Mouse (Mus musculus) hindbrain, embryonic 14.5 days (tissue): ENCODE measurements around the gene Msi2. TPM values are rescaled to one million over a fixed set of nuclear protein-coding genes. Genes with fewer than 3 reads are reported as not detected.

ENCODE experiments used
- ATAC-seq: fragments of 200-750 bp; cut with Nextera tagmentation; 2 replicates; pipeline ENCODE4 v1.8.0; 2017; ENCODE audit warnings: moderate number of reproducible peaks, mild to moderate bottlenecking, moderate TSS enrichment, moderate library complexity; ENCODE audit not compliant: low FRiP score
- DNase-seq: peaks from one replicate; pipeline ENCODE4 v3.0.0-alpha.2; 2015; ENCODE audit warnings: low spot score
- H3K27ac ChIP-seq: fragments of 300-500 bp; sonication (generic); 2 replicates; pipeline ENCODE4 v1.5.1; 2014; ENCODE audit warnings: mild to moderate bottlenecking, moderate library complexity
- H3K27me3 ChIP-seq: fragments of 300-500 bp; sonication (generic); 2 replicates; pipeline ENCODE4 v1.6.1; 2014; ENCODE audit warnings: mild to moderate bottlenecking, low read length, mixed read lengths; ENCODE audit not compliant: control insufficient read depth, insufficient read depth
- H3K36me3 ChIP-seq: fragments of 300-500 bp; sonication (generic); replicated peaks from 2 replicates; pipeline ENCODE4 v1.6.1; 2014; ENCODE audit not compliant: control insufficient read depth, insufficient read depth
- H3K4me1 ChIP-seq: fragments of 300-500 bp; sonication (generic); replicated peaks from 2 replicates; pipeline ENCODE4 v1.6.1; 2014; ENCODE audit warnings: antibody characterized with exemption, low read length, mixed read lengths; ENCODE audit not compliant: control insufficient read depth, insufficient read depth
- H3K4me2 ChIP-seq: fragments of 300-500 bp; sonication (generic); replicated peaks from 2 replicates; pipeline ENCODE4 v1.6.1; 2014; ENCODE audit warnings: mild to moderate bottlenecking, moderate library complexity
- H3K4me3 ChIP-seq: fragments of 300-500 bp; sonication (generic); replicated peaks from 2 replicates; pipeline ENCODE4 v1.5.1; 2014; ENCODE audit warnings: mild to moderate bottlenecking, low read length
- H3K9ac ChIP-seq: fragments of 300-500 bp; sonication (generic); 2 replicates; pipeline ENCODE4 v1.6.1; 2014
- H3K9me3 ChIP-seq: fragments of 300-500 bp; sonication (generic); 2 replicates; pipeline ENCODE4 v1.6.1; 2016; ENCODE audit warnings: low read length; ENCODE audit not compliant: control insufficient read depth
- WGBS: fragments of 180-500 bp; shearing (Covaris S2); extraction: QIAGEN DNeasy Blood & Tissue Kit; methylation state at CpG from one replicate; pipeline ENCODE4 v1.1.7; 2014; 5-methylcytosine and 5-hydroxymethylcytosine counted together
- polyA plus RNA-seq: library from polyadenylated mRNA; unstranded; fragments of >200 nt; fragmentation: Nextera tagmentation; extraction: Ambion mirVana; gene quantifications from 2 replicates; pipeline ENCODE4 v1.2.1, GENCODE M21; 2014

Msi2 gene
- polyA plus RNA-seq, 1 experiment from 2014 or later, result 26.5 TPM

DNA sequence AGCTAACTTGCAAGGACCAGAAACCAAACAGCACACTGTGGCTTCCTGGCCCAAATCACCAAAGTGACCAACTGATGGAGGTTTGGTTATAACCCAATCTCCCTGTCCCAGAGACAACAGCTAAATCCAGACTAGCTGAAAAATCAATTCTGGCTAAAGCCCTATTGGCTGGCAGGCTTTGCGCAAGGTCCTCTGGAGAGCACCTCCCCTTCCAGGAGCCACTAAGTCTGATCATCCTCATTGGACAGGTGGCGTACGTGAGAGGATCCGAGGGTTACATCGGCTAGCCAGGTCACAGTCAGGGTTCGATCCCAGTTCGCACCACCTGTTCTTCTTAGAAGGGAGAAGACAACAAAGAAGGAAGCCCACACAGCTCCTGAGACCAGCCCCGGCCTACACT is 29.7 kb downstream of the Msi2 start:
- H3K4me3 ChIP-seq, result no peak overlapping the region
- no peak overlapping the region for H3K4me2 ChIP-seq
- H3K36me3 ChIP-seq, result peaks cover 25% of the 10 kb centered on the region; the same call in 1 of the 2 replicates
- ATAC-seq, result no peak
- 89% methylated on average over 8 of the region's 8 CpGs for WGBS
- no peak for DNase-seq
- peaks cover 60% of the 10 kb centered on the region for H3K4me1 ChIP-seq
- H3K27me3 ChIP-seq, result no peaks in the 10 kb centered on the region
- no peak overlapping the region for H3K9ac ChIP-seq
- no peaks in the 10 kb centered on the region for H3K9me3 ChIP-seq
- no peak overlapping the region for H3K27ac ChIP-seq

GRCm38 (mm10) chr11:88687711-88688110 is 30.6 kb downstream of the Msi2 start:
- no peak overlapping the region for H3K27ac ChIP-seq
- 86% methylated on average over 12 of the region's 12 CpGs for WGBS
- H3K36me3 ChIP-seq, result peaks cover 25% of the 10 kb centered on the region; the same call in 1 of the 2 replicates
- peaks cover 64% of the 10 kb centered on the region for H3K4me1 ChIP-seq
- ATAC-seq (no peak), DNase-seq (no peak)
- H3K9ac ChIP-seq, result no peak overlapping the region
- no peaks in the 10 kb centered on the region for H3K9me3 ChIP-seq
- no peak overlapping the region for H3K4me3 ChIP-seq
- no peak overlapping the region for H3K4me2 ChIP-seq
- no peaks in the 10 kb centered on the region for H3K27me3 ChIP-seq

DNA sequence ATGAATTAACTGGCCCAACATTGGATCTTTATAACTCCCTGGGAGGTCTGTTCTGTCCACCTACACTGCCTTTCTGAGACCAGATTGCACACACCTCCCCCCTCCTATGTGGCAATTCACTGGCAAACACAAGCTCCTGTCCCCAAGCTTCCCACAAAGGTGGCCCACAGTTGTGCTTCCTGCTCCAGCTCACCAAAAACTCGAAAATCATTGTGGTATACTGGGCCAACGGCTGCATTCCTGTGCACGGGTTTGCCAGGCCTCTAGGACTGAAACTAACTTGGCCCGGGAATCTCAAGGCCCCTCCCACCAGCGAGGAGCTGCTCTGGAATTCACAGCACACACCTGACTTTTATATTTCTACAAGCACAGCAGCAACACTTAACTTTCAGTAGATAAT is 31.3 kb downstream of the Msi2 start:
- Histone ChIP-seq H3K27me3 (no peaks in the 10 kb centered on the region), H3K4me3 (no peak overlapping the region), H3K9ac (no peak overlapping the region), H3K36me3 (peaks cover 22% of the 10 kb centered on the region; the same call in 1 of the 2 replicates), H3K4me2 (no peak overlapping the region), H3K9me3 (no peaks in the 10 kb centered on the region), H3K27ac (no peak overlapping the region), H3K4me1 (peaks cover 66% of the 10 kb centered on the region)
- no peak for ATAC-seq
- 80% methylated on average over 5 of the region's 5 CpGs for WGBS
- DNase-seq, result no peak

GRCm38 (mm10) chr11:88686061-88686460 is 32.3 kb downstream of the Msi2 start:
- DNase-seq, result no peak
- WGBS, result 71% methylated on average over 7 of the region's 7 CpGs

DNA sequence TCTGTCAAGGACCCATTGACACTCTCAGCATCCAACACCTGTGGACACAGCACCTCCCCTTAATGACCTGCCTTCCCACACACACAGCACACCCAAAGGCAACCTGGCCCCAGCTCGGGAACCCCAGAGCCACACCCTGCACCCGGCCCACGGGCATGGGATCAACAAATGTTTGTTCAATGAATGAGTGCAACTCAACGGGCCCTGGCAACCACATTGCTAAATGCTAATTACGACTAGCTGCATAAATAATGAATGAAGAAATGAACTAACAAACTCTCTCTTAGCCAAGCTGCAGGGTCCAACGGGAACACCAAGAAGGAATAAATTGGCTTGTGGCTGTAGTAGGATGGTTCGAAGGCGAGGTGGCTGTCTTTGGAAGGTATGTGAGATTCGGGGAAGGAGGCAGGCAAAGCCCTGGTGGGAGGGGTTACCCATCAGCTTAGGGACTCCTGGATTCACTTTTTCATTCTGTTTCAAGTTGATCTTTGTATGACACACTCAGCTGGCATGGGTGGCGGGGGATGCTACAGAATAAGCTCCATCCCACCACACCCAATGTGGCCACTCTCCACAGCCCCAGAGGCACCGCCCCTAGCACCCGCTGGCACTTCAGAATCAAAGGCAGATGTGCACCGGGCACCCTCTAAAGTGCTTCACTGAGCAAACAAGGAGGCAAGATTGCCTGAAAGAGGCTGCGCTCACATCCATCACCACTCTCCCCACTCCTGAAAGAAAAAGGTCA is 35.1 kb downstream of the Msi2 start:
- no peaks in the 10 kb centered on the region for H3K27me3 ChIP-seq
- ATAC-seq, result 0 out of 2 replicates have a peak, but pooled peaks have one; percentile 37

More at GRCm38 (mm10) chr11:88686061-88686460, 32.3 kb downstream of the Msi2 start:
- H3K9ac ChIP-seq, result no peak overlapping the region
- H3K4me3 ChIP-seq, result no peak overlapping the region
- H3K36me3 ChIP-seq, result peaks cover 21% of the 10 kb centered on the region; the same call in 1 of the 2 replicates
- H3K27ac ChIP-seq, result 0 out of 2 replicates have a peak overlapping the region, but pooled peaks have one; percentile 32
- peaks cover 64% of the 10 kb centered on the region for H3K4me1 ChIP-seq
- H3K9me3 ChIP-seq, result no peaks in the 10 kb centered on the region
- H3K4me2 ChIP-seq, result no peak overlapping the region
- no peaks in the 10 kb centered on the region for H3K27me3 ChIP-seq
- no peak for ATAC-seq

DNA sequence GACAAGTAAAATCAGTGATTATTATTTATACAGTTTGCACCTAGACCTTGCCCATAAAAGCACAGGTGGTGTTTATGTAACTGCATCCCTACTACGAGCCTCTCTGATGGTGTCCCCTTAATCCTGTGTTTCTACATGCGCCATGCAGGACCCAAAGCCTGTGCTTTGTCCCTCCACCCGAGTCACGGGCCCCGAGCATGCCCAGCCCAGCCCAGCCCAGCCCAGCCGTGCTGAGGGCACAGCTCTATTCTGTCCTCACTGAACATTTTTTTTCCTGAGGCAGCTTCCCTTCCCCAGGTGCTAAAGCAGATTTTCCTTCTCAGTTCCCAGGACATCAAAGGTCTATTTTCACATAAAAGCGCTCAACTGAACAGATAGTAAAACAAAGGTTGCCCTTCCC is 41.0 kb downstream of the Msi2 start:
- 77% methylated on average over 7 of the region's 7 CpGs for WGBS
- Histone ChIP-seq H3K27me3 (no peaks in the 10 kb centered on the region), H3K27ac (no peak overlapping the region), H3K9me3 (no peaks in the 10 kb centered on the region), H3K9ac (no peak overlapping the region), H3K4me3 (no peak overlapping the region), H3K4me1 (peaks cover 28% of the 10 kb centered on the region), H3K36me3 (peaks cover 33% of the 10 kb centered on the region), H3K4me2 (no peak overlapping the region)
- DNase-seq (no peak), ATAC-seq (no peak)

More for the DNA sequence above, 35.1 kb downstream of the Msi2 start:
- no peaks in the 10 kb centered on the region for H3K9me3 ChIP-seq
- no peak overlapping the region for H3K9ac ChIP-seq
- peak overlapping the region; percentile 48 for H3K27ac ChIP-seq
- no peak overlapping the region for H3K4me3 ChIP-seq
- H3K36me3 ChIP-seq, result peaks cover 27% of the 10 kb centered on the region
- peaks cover 44% of the 10 kb centered on the region for H3K4me1 ChIP-seq
- no peak for DNase-seq
- WGBS, result 59% methylated on average over 14 of the region's 14 CpGs
- no peak overlapping the region for H3K4me2 ChIP-seq

- Histone ChIP-seq H3K9ac (no peak overlapping the region), H3K4me1 (peaks cover 23% of the 10 kb centered on the region), H3K27ac (no peak overlapping the region), H3K27me3 (no peaks in the 10 kb centered on the region), H3K9me3 (no peaks in the 10 kb centered on the region), H3K4me2 (no peak overlapping the region), H3K4me3 (no peak overlapping the region), H3K36me3 (peaks cover 37% of the 10 kb centered on the region)
- DNase-seq, result no peak
- no peak for ATAC-seq
- 79% methylated on average over 2 of the region's 2 CpGs for WGBS
Measured at GRCm38 (mm10) chr11:88676597-88676996, 41.7 kb downstream of the Msi2 start.

DNA sequence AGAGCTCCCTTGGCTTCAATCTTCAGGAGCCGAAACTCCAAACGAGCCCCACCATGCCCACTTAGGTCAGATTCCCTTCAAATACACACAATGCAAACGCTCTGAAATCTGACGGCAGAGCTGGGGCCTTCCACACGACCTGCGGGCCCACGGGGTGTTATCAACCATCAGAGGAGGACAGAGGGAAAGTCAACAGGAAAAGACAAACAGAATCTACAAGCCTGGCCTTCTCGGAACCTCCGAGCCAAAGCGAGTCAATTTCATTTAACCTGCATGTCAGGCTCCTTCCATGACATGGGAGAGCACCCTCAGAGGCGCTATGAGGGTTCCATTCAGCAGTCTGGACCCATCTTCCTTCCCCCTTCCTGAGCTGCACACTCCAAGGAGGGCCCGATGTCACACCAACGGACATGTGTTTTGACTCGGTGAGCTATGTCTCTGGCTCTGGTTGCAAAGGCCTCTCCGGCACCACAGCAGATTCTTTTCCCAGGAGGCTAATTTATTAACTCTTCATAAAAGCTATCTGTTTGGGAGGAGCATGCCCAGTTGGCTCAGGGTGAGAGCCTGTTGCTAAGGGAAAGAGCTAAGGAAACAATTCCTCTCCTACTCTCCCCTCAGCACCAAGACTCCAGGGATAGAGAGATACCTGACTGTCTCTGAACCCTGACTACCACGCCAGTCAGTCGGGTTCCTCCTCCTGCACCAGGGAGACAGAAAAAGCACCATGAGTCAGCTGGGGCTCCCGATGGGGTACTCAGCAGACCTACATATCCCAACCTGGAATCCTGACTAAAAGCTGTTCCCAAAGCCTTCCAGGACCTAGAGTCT is 42.6 kb downstream of the Msi2 start:
- peaks cover 27% of the 10 kb centered on the region for H3K4me1 ChIP-seq
- H3K9me3 ChIP-seq, result no peaks in the 10 kb centered on the region
- H3K9ac ChIP-seq, result no peak overlapping the region
- peaks cover 42% of the 10 kb centered on the region for H3K36me3 ChIP-seq
- WGBS, result 72% methylated on average over 18 of the region's 18 CpGs
- no peak for DNase-seq
- peak overlapping the region; percentile 27; the same call in 1 of the 2 replicates for H3K27ac ChIP-seq
- H3K27me3 ChIP-seq, result no peaks in the 10 kb centered on the region
- H3K4me3 ChIP-seq, result no peak overlapping the region
- H3K4me2 ChIP-seq, result no peak overlapping the region
- peak; percentile 27; the same call in 1 of the 2 replicates for ATAC-seq

- H3K36me3 ChIP-seq, result peaks cover 51% of the 10 kb centered on the region
- ATAC-seq, result no peak
- no peak overlapping the region for H3K4me2 ChIP-seq
- H3K27ac ChIP-seq, result no peak overlapping the region
- H3K9me3 ChIP-seq, result no peaks in the 10 kb centered on the region
- DNase-seq, result no peak
- no peak overlapping the region for H3K4me3 ChIP-seq
- H3K9ac ChIP-seq, result no peak overlapping the region
- H3K27me3 ChIP-seq, result no peaks in the 10 kb centered on the region
- peaks cover 33% of the 10 kb centered on the region for H3K4me1 ChIP-seq
- 93% methylated on average over 9 of the region's 9 CpGs for WGBS
Measured at GRCm38 (mm10) chr11:88674075-88674474, 44.2 kb downstream of the Msi2 start.
